Mouse (Mus musculus) urinary bladder, postnatal 25 days (tissue): Measurements from ENCODE around the gene Nlgn2.

Experiments used
- DNase-seq: peaks from one replicate; pipeline ENCODE4 v3.0.0; 2022; ENCODE audit warnings: low spot score

Nlgn2 gene

GRCm38 (mm10) chr11:69795168-69795982 lies 42.2 kb downstream of the Nlgn2 start, which contains the start of gene Chrnb1:
Gene Chrnb1 (minus strand): TSS chr11:69795943.
- peak; percentile 84 for DNase-seq

- no peak for DNase-seq
Observed at GRCm38 (mm10) chr11:69793429-69793828, 44.2 kb downstream of the Nlgn2 start.

GRCm38 (mm10) chr11:69791420-69791819 lies 46.2 kb downstream of the Nlgn2 start:
- DNase-seq, result no peak

GRCm38 (mm10) chr11:69789431-69789830 lies 48.2 kb downstream of the Nlgn2 start:
- no peak for DNase-seq

GRCm38 (mm10) chr11:69787306-69787705 lies 50.3 kb downstream of the Nlgn2 start:
- DNase-seq, result no peak

- peak; percentile 34 for DNase-seq
Observed at GRCm38 (mm10) chr11:69784793-69785272, 52.8 kb downstream of the Nlgn2 start.

- DNase-seq, result no peak
Observed at GRCm38 (mm10) chr11:69781828-69782227, 55.8 kb downstream of the Nlgn2 start.

- DNase-seq, result no peak
Observed at GRCm38 (mm10) chr11:69778985-69779384, 58.6 kb downstream of the Nlgn2 start.

GRCm38 (mm10) chr11:69778258-69778982 lies 59.2 kb downstream of the Nlgn2 start:
- no peak for DNase-seq

- DNase-seq, result no peak
Observed at GRCm38 (mm10) chr11:69777504-69778257, 59.9 kb downstream of the Nlgn2 start.

- no peak for DNase-seq
Observed at GRCm38 (mm10) chr11:69776488-69776887, 61.1 kb downstream of the Nlgn2 start.

- DNase-seq, result no peak
Observed at GRCm38 (mm10) chr11:69775716-69776115, 61.9 kb downstream of the Nlgn2 start.

GRCm38 (mm10) chr11:69774961-69775360 lies 62.6 kb downstream of the Nlgn2 start:
- DNase-seq, result no peak
